Mouse (Mus musculus): Measurements from ENCODE around the gene Mrps21. TPM values are rescaled to one million over a fixed set of nuclear protein-coding genes. Genes with fewer than 3 reads are reported as not detected.
"Not testable (repeated sequence)": the region's sequence is repeated elsewhere in the genome, so short reads cannot be mapped to it uniquely, and the experiment has no call there.

The Mrps21 gene
- total and polyA plus RNA-seq, 3 experiments = 174 to 350 (median 314) TPM

GRCm38 (mm10) chr3:95893606-95894316, 22.4 kb upstream of the Mrps21 start, which contains the start of gene Aph1a:
TSS of gene Aph1a (plus strand) at chr3:95893969.
- Histone ChIP-seq H3K9ac (ENCODE audit: low read depth, low read length) (peak within 1 kb of the TSS; percentile 88), H3K4me3 (peak within 1 kb of the TSS; percentile 68), H3K27ac (peak within 1 kb of the TSS; percentile 88), H3K4me1 (ENCODE audit: control insufficient read depth, insufficient read depth, low read length) (peaks cover 15% of the 10 kb centered on the region)
- not testable (repeated sequence) for H3K79me2 ChIP-seq (replicated peaks; ENCODE audit: control insufficient read depth, insufficient read depth, low read length); H3K27me3 ChIP-seq (ENCODE audit: control insufficient read depth, insufficient read depth, low read length); H3K36me3 ChIP-seq (ENCODE audit: control insufficient read depth, insufficient read depth, low read length)
- intact Hi-C loops (cut with DNase I) = loop anchor here (2.0 to 5.0 kb wide), 3 partner anchors 59 to 329 kb away; partner anchors contain the start of genes Hist2h2ac and Hist2h2be
- WGBS = 1% methylated on average over 33 of the region's 43 CpGs
- peak; percentile 95 to 98 for DNase-seq
- TF ChIP-seq EP300 (IDR thresholded peaks at IDR 0.05; ENCODE audit: insufficient read depth, low read depth, low read length) (peak; percentile 65; the same call in 1 of the 2 replicates), POLR2A (IDR thresholded peaks at IDR 0.05; ENCODE audit: insufficient read depth, low read depth, low read length) (peak; percentile 90)

- Histone ChIP-seq H3K36me3 (ENCODE audit: control insufficient read depth, insufficient read depth, low read length) (no peaks in the 10 kb centered on the region), H3K27me3 (ENCODE audit: control insufficient read depth, insufficient read depth, low read length) (no peaks in the 10 kb centered on the region), H3K27ac (peak overlapping the region; percentile 88), H3K4me1 (ENCODE audit: control insufficient read depth, insufficient read depth, low read length) (peaks cover 15% of the 10 kb centered on the region), H3K4me3 (peak overlapping the region; percentile 68), H3K79me2 (replicated peaks; ENCODE audit: control insufficient read depth, insufficient read depth, low read length) (0 out of 2 replicates have a peak, but pooled peaks cover 2% of the 10 kb centered on the region), H3K9ac (ENCODE audit: low read depth, low read length) (no peak overlapping the region)
- WGBS = 9% methylated on average over 7 of the region's 7 CpGs
- TF ChIP-seq POLR2A (IDR thresholded peaks at IDR 0.05; ENCODE audit: insufficient read depth, low read depth, low read length) (no peak), EP300 (IDR thresholded peaks at IDR 0.05; ENCODE audit: insufficient read depth, low read depth, low read length) (no peak), CTCF (IDR thresholded peaks at IDR 0.05) (no peak)
- intact Hi-C loops (cut with DNase I) = loop anchor here (2.0 to 5.0 kb wide), 3 partner anchors 59 to 329 kb away; partner anchors contain the start of genes Hist2h2ac and Hist2h2be
- no peak for DNase-seq
Measured at GRCm38 (mm10) chr3:95893126-95893525, 21.8 kb upstream of the Mrps21 start.

GRCm38 (mm10) chr3:95892066-95893052, 21.0 kb upstream of the Mrps21 start:
- intact Hi-C loops (cut with DNase I) = loop anchor here (2.0 to 5.0 kb wide), 3 partner anchors 60 to 330 kb away; partner anchors contain the start of genes Hist2h2ac and Hist2h2be
- Histone ChIP-seq H3K27ac (peak overlapping the region; percentile 88), H3K9ac (ENCODE audit: low read depth, low read length) (peak overlapping the region; percentile 9), H3K79me2 (replicated peaks; ENCODE audit: control insufficient read depth, insufficient read depth, low read length) (0 out of 2 replicates have a peak, but pooled peaks cover 2% of the 10 kb centered on the region), H3K4me3 (peak overlapping the region; percentile 48), H3K27me3 (ENCODE audit: control insufficient read depth, insufficient read depth, low read length) (no peaks in the 10 kb centered on the region), H3K36me3 (ENCODE audit: control insufficient read depth, insufficient read depth, low read length) (no peaks in the 10 kb centered on the region), H3K4me1 (ENCODE audit: control insufficient read depth, insufficient read depth, low read length) (peaks cover 15% of the 10 kb centered on the region)
- no peak for TF ChIP-seq POLR2A (IDR thresholded peaks at IDR 0.05; ENCODE audit: insufficient read depth, low read depth, low read length)
- no peak for TF ChIP-seq CTCF (IDR thresholded peaks at IDR 0.05)
- no peak for TF ChIP-seq EP300 (IDR thresholded peaks at IDR 0.05; ENCODE audit: insufficient read depth, low read depth, low read length)
- 26% methylated on average over 11 of the region's 11 CpGs for WGBS
- no peak for DNase-seq

- Histone ChIP-seq H3K36me3 (ENCODE audit: control insufficient read depth, insufficient read depth, low read length) (no peaks in the 10 kb centered on the region), H3K27ac (peak within 1 kb of the TSS; percentile 88), H3K27me3 (ENCODE audit: control insufficient read depth, insufficient read depth, low read length) (no peaks in the 10 kb centered on the region), H3K79me2 (replicated peaks; ENCODE audit: control insufficient read depth, insufficient read depth, low read length) (0 out of 2 replicates have a peak, but pooled peaks cover 2% of the 10 kb centered on the region), H3K4me1 (ENCODE audit: control insufficient read depth, insufficient read depth, low read length) (peaks cover 15% of the 10 kb centered on the region), H3K9ac (ENCODE audit: low read depth, low read length) (peak within 1 kb of the TSS; percentile 55), H3K4me3 (peak within 1 kb of the TSS; percentile 48)
- TF ChIP-seq POLR2A (IDR thresholded peaks at IDR 0.05; ENCODE audit: insufficient read depth, low read depth, low read length) (peak; percentile 80), EP300 (IDR thresholded peaks at IDR 0.05; ENCODE audit: insufficient read depth, low read depth, low read length) (0 out of 2 replicates have a peak, but pooled peaks have one; percentile 13), CTCF (IDR thresholded peaks at IDR 0.05) (no peak)
- intact Hi-C loops (cut with DNase I) = loop anchor here (2.0 to 5.0 kb wide), 3 partner anchors 61 to 331 kb away; partner anchors contain the start of genes Hist2h2ac and Hist2h2be
- WGBS = 23% methylated on average over 12 of the region's 12 CpGs
- peak; percentile 60 to 73 for DNase-seq
Measured at GRCm38 (mm10) chr3:95891211-95892065, 20.1 kb upstream of the Mrps21 start, which contains the start of gene BC028528. TSS of gene BC028528 (minus strand) at chr3:95892005.

- no peak overlapping the region for H3K4me3 ChIP-seq
- no peaks in the 10 kb centered on the region for H3K27me3 ChIP-seq (ENCODE audit: control insufficient read depth, insufficient read depth, low read length)
- DNase-seq = no peak
- H3K9ac ChIP-seq (ENCODE audit: low read depth, low read length) = no peak overlapping the region
- H3K27ac ChIP-seq = peak overlapping the region; percentile 88
- intact Hi-C loops (cut with DNase I) = loop anchor here (5.0 kb wide), 2 partner anchors 63 to 333 kb away; partner anchors contain the start of genes Hist2h2ac and Hist2h2be
- H3K79me2 ChIP-seq (replicated peaks; ENCODE audit: control insufficient read depth, insufficient read depth, low read length) = no peaks in the 10 kb centered on the region
- peaks cover 11% of the 10 kb centered on the region for H3K4me1 ChIP-seq (ENCODE audit: control insufficient read depth, insufficient read depth, low read length)
- 52% methylated on average over 3 of the region's 3 CpGs for WGBS
- H3K36me3 ChIP-seq (ENCODE audit: control insufficient read depth, insufficient read depth, low read length) = no peaks in the 10 kb centered on the region
- TF ChIP-seq POLR2A (IDR thresholded peaks at IDR 0.05; ENCODE audit: insufficient read depth, low read depth, low read length) (no peak), EP300 (IDR thresholded peaks at IDR 0.05; ENCODE audit: insufficient read depth, low read depth, low read length) (no peak), CTCF (IDR thresholded peaks at IDR 0.05) (no peak)
Measured at GRCm38 (mm10) chr3:95889664-95890063, 18.3 kb upstream of the Mrps21 start.

All from heart, adult 2 months (tissue).